Mouse (Mus musculus): Measurements from ENCODE around the gene Tcl1. TPM values are rescaled to one million over a fixed set of nuclear protein-coding genes. Genes with fewer than 3 reads are reported as not detected.
"Not testable (repeated sequence)": the region's sequence is repeated elsewhere in the genome, so short reads cannot be mapped to it uniquely, and the experiment has no call there.

The Tcl1 gene
- total RNA-seq (2021): not detected

DNA sequence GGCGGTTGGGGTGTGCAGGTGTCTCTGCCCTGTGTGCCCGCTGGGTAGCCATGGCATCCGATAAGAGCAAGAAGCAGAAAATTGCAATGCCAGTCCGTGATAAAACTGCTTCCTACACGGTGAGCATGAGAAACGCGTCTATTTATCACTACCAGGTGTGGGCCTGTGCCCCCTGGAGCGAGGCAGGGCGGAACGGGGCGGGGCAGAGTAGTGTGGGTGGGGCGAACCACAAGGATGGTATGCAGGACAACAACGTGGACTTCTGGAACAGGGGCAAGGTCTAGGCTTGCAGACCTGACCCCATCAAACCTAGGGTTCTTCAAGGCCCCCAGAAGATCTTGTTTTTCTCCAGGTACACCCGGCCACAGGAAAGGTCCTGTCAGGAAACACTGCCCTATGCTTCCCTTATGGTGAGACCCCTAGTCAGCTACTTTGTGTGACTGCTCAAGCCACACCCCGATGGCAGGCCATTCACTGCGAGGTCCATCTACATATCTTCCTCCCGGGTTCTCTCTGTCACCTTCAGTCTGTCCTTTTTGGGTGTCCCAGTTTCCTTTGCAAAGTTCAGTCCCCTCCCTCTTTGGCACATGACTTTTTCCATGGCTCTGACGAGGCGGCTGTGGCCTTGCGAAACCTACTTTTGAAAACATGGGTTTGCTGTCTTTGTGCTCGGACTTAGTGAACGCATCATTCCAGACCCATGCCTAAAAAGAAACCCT lies at the start of gene Tcl1:
Gene Tcl1 (minus strand): TSS at position 193 of the 719 bp plus-strand sequence.
- DNase-seq (ENCODE audit: low spot score in 2 of 2): no peak
- intact Hi-C loops (cut with DNase I): no loop called here

DNA sequence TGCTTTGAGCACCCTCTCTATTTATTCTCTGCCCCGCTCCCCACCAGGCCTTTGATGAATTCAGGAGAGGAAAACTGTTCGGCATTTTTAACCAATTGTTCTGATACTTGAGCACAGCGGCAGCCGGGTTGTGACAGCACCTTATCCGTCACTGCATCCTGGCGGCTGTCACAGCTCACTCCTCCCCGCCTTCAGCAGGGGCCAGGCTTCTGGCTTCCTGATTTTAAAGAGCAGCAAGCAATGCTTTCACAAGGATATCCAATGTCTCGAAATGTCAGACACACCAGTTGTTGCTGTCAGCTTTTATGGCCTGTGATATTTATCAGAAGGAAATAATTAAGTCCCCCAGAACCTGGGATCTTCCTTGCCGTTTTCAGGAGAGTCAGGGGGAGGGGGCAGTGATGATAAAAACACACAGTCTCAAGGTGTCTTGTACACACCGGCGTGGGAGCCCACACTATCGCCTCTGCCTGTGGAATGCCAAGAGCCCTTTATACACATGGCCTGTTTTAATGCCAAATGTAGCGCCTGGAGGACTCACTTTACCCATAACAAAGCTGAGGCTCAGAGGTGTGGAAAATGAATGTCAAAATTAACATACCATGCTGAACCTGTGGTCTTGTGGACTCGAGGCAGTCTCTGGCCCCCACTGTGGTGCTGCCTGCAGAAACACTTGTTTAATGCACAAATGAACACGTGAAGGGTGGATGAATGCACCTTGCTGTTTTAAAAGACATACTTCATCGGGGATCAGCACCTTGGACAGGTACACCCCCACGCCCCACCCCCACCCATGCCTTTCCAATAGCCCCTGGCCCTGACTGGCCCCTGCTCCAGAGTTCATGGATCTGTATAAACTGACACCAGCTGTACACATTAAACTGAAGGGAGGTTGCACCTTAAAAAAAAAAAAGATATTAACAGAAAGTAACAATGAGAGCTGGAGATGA lies 48.7 kb upstream of the Tcl1 start:
- intact Hi-C loops (cut with DNase I): no loop called here
- no peak for DNase-seq (ENCODE audit: low spot score in 2 of 2)

DNA sequence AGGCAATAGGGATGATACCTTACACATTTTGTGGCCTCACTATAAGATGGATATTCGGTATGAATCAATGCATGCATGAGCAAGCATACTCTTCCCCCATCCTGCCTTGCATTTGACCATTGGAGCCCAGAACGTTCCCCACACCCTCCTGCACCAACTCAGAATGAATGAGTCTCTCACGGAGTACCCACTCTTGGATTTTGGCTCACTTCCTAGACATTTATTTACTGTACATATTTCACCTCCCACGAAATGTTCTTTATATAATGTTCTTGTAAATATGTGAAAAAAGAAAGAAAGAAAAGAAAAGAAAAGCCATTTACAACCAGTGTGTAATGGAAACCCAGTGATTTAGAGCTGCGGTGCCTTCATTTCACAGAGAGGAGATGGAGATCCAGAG lies 44.5 kb upstream of the Tcl1 start:
- no peak for DNase-seq (ENCODE audit: low spot score in 2 of 2)
- intact Hi-C loops (cut with DNase I): no loop called here

DNA sequence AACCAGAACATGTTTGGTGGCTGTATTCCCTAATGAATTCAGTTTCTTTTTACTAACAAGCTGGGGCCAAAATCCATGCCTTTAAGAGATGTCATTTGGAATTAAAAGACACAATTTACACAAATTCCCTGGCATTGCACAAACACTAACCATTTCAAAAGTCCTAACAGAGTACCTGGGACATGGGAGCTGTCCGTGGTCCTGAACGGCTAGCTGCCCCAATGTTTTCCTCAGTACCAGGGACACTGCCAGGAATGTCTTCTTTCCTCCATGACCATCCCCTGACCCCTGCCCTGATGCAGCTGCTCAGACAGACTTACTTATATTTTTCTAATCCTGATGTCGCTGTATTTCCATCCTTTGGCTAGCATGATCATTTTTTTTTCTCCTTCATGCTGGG lies 43.5 kb upstream of the Tcl1 start:
- intact Hi-C loops (cut with DNase I): no loop called here
- DNase-seq (ENCODE audit: low spot score in 2 of 2): no peak

DNA sequence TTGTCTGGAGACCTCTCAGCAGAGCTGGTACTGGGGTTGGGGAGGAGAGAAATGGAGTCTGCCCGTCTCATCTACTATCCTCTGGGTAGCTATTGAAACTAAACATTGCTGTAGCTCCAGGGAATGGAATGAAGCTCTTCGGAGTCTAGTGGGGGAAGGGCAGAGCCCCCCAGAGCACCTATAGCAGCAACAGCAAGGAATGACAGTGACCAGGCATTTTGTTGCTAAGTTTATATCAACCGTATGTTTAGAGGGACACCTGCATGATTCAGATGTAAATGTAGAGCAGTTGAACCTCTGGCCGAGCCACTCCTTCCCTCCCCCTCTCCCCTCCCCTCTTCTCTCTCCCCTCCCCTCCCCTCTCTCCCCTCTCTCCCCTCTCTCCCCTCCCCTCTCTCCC lies 36.6 kb upstream of the Tcl1 start:
- DNase-seq (ENCODE audit: low spot score in 2 of 2): no peak
- intact Hi-C loops (cut with DNase I): no loop called here

DNA sequence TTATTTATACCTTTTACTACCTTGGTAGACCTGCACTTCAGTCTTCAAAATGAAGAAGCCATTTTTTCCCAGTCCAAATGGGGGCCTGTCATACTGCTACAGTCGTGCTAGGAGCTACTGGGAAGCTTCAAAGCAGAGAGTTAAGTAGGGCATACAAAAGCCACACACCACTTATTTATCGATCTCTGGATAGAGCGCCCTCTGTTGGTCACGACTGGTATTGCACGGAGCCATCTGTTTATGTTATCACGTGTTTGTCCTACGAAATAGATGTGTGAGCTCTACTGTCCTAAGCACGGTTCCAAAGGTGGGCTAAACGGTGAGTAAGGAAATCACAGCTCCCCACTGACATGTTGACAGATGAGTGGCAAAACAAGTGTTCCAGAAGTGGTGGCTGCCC lies 36.2 kb upstream of the Tcl1 start:
- intact Hi-C loops (cut with DNase I): no loop called here
- no peak for DNase-seq (ENCODE audit: low spot score in 2 of 2)

DNA sequence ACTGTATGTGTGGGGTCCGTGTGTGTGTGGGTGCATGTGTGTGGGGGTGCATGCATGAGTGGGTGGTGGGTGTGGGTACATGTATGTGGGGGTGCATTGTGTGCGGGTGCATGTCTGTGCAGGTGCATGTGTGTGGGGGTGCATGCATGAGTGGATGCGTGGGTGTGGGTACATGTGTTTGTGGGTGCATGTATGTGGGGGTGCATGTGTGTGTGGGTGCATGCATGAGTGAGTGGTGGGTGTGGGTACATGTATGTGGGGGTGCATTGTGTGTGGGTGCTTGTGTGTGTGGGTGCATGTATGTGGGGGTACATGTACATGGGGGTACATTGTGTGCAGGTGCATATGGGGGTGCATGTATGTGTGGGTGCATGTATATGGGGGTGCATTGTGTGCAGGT lies 31.2 kb upstream of the Tcl1 start:
- intact Hi-C loops (cut with DNase I): no loop called here
- no peak for DNase-seq (ENCODE audit: low spot score in 2 of 2)

DNA sequence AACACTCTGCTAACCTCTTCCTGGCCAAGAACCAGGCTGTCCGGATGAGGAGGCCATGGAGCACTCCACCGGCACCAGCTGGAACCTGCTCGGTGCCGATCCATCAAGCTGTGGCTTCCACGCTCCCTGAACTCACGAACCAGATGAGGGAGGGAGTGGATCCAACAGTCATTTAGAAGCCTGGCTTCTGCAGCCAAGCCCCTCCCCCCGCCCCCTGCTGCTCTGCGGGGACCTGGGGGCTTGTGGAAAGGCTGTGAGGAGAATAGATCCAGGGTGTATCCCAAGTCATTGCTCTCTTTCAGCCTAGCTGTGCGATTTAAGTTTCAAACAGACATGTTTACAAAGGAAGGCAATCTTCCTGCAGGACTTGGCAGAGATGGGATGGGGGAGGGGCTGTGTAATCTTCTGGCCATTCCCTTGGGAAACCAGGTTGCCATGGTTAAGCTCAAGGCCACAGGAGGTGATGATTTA lies 26.2 kb upstream of the Tcl1 start:
- intact Hi-C loops (cut with DNase I): no loop called here
- no peak for DNase-seq (ENCODE audit: low spot score in 2 of 2)

DNA sequence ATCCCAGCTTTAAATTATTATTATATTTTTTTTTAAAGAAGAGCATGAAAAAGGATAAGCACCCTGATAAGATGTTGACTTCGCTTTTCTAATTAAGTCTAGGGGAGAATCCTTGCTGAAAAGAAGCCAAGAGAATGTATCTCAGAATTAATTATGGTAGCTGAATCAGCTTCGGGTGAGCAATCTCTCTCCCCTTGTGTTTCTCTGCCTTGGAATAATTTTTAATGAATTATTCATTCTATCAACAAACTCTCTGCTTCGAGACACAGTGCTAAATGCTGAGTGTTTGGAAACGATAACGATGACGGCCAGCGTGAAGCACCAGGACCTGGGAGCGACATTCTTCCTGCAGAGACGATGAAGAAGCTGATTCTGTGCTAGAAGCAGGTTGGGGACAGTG lies 16.5 kb upstream of the Tcl1 start:
- no peak for DNase-seq (ENCODE audit: low spot score in 2 of 2)
- intact Hi-C loops (cut with DNase I): no loop called here

DNA sequence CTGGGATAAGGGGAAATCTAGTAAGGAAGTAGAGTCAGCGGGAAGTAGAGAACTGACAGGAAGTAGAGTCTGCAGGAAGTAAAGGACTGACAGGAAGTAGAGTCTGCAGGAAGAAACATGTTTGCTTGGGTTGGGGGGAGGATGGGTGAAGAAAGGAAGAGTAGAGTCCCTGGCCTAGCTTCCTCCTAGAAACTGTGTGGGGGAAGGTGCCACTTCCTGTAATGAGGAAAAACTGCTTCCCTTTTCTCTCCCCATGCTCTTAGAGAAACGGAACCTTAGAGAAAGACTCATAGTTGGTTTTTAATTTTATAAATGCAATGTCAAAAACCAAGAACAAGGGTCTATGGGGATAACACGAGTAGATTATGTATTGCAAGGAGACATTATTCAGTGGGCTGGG lies 12.5 kb upstream of the Tcl1 start:
- intact Hi-C loops (cut with DNase I): no loop called here
- no peak for DNase-seq (ENCODE audit: low spot score in 2 of 2)

DNA sequence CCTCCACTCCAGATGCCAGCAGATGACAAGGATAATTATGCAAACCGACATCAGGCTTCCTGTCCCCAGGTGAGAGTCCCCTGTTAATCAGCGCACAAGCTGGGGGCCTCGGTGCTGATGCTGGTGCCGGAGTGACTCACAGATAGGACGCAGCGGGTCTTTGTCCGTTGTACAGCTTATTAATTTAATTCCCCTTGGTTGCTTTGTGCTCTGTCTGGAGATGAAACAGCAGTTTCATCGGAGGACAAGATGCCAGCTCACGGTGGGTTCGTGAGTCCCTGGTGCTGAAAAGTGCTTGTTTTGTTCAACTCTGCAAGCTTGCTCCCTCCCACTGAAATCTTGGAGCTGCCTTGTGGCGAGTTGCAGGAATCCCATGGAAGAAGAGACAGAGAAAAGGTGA lies 11.8 kb upstream of the Tcl1 start:
- DNase-seq (ENCODE audit: low spot score in 2 of 2): no peak
- intact Hi-C loops (cut with DNase I): no loop called here

DNA sequence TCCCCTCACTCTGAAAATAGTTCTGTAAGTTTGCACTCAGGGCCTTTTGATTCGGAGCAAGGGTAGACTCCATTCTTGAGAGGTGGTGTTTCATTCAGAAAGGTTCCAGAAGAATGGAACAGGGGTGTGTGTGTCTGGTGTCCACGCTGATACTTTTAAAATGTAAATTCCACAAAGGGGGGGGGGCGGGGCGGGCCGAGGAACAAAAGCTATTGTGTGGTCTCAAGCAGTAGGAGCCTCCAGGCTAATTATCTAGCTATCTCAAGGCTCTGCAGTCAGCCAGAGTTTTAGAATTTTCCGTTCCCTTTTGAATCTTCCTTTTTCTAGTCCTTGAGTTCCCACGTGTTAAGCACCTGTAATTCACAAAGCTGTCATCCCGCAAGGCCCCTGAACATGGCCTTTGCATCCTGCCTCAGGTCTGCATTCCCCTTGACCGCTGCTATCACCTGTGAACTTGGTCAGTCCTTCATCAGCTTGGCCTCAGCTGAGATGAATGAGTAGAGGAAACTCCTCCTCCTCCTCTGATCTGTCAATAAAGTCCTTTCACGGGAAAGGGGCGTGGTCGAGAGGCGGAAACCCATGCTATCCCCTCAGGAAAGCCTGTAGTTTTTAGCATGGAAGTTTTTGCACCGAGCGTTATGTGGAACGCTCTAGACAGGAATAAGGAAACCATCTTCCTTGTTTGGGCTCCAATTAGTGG lies 2.2 kb upstream of the Tcl1 start:
- DNase-seq (ENCODE audit: low spot score in 2 of 2): no peak
- intact Hi-C loops (cut with DNase I): no loop called here

DNA sequence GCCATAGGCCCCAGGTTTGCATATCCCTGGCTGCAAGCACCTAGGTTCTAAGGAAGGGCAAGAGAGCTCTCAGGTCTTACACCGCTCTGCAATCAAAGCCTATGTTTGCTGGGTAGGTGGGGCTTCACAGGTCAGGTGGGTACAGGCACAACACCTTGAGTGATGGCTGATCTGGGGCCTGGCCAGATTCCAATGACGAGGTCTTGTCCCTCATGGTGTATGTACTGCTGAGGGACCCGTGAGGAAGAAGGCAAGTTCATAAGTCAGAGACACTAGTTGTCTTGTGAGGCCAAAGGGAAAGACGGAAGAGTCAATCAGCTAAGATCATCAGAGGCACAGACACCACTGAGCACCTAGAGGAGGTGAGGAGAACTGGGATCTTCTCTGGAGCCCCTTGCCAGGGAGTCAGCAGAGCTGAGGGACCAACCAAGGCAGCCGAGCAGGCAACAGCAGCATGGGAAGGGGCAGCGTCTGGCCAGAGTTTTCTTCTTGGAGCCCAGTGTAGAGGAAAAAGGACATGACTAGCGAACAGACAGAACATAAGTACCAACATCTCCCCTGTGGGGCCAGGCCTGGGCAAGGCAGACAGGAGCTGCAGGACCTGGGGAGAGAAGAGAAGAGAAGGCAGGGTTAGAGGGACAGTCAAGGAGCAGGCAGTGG lies 5.4 kb downstream of the Tcl1 start:
- DNase-seq (ENCODE audit: low spot score in 2 of 2): no peak
- intact Hi-C loops (cut with DNase I): no loop called here

DNA sequence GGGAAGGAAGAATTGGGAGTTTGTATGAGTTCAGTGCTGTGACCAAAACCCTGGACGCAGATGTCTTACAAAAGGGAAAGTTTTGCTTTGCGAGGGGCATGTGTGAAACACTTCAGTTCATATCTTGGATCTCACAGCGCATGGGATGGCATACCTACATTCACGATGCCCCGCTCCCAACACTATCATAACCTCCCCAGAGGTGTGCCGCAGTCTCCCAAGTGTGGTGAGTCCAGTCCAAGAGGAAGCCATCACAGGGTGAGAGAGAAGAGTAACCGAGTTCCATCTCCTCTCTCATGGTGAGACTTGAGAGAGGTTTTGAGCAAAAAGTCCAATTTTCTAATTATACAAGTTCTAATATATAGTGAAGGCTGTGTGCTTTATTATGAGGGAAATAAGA lies 13.4 kb downstream of the Tcl1 start:
- intact Hi-C loops (cut with DNase I): no loop called here
- no peak for DNase-seq (ENCODE audit: low spot score in 2 of 2)

DNA sequence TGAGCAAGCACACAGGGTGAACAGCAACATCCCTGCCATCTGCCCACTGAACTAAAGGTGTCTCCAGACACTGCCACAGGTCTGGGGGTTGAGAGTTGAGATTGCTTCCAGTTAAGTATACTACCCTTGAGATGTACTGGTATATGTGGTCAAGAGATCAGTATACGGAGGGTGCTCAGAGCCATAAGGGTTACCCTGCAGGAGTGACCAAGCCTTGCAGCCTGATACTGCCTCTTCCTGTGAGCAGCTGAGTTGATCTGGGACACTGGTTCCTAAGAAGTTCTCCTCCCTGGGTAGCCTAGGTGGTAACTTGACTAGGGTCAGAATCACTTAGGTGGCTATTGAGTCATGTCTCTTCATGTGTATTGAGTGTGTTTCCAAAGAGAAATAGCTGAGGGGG lies 14.2 kb downstream of the Tcl1 start:
- no peak for DNase-seq (ENCODE audit: low spot score in 2 of 2)
- intact Hi-C loops (cut with DNase I): no loop called here

DNA sequence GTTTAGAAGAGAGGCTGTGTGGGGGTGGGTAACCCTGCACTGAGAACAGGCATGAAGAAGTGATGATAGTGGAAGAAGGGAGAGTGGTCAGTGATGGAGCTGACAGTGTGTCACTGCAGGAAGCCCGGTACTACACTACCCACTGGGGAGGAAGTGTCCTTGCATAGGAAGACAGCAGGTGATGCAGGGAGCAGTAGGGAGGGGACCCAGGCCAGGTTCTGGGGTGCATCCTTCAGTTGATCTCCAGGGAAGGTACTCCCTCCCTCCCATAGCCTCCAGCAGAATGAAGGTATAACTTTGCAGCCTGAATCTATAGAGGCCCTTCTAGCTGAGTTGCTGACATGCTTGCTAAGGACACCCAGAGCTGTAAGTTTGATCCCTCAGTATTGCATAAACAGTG lies 15.5 kb downstream of the Tcl1 start:
- intact Hi-C loops (cut with DNase I): no loop called here
- no peak for DNase-seq (ENCODE audit: low spot score in 2 of 2)

DNA sequence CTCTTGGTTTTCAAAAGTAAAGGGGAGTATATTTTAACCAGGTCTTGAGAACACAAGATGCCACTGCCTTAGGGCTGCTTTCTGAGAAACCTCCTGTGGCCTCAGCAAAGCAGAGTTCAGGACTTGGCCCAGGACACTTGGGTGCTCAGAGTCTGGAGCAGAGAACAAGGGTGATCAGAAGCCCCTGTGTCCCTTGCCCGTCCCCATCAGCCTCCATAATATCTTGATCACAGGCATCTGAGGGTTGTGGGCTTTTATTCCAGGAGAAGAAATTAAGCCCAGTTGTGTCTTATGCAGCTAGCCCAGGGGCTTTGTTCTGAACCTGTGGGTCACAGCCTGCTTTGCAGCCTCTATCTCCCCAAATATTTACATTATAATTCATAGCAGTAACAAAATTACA lies 20.9 kb downstream of the Tcl1 start, which contains the start of gene Tcl1b4:
Gene Tcl1b4 (plus strand): TSS at position 301 of the 400 bp plus-strand sequence.
- DNase-seq (ENCODE audit: low spot score in 2 of 2); intact Hi-C loops (cut with DNase I): not testable (repeated sequence)

DNA sequence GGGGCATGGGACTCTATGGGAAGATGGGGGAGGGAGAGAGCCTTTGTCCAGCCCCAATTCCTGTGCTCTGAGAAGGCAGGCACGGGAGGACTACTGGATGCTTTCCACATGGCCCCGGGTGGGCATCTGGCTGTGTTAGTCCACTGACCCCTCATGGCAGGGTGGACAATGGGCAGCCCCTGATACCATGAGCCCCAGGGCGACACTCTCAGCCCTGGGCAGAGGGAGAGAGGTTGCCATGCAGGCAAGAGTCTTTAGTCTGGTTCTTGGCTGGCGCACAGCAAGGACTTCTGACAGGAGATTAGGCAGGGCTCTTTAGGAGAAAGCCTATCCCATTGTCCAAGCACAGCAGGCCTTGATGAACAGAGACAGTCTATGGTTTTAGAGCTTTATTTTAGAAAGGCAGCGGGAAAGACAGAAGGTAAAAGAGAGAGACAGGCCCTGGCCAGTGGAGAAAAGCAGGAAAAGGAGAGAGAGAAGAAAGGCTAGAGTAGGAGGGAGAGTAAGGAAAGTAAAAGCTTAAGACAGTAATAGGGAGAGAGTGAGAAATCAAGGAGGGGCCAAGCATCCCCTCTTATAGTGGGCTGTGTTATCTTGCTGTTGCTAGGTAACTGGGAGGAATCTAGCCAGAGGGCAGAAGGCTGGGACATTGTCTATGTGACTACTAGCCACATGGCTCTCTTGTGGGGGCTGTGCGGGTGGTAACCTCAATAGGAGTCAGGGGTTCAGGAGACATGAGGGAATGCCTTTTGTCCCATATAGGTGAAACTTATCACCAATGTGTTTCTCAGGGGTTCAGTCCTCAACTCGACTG lies 22.7 kb downstream of the Tcl1 start:
- intact Hi-C loops (cut with DNase I); DNase-seq (ENCODE audit: low spot score in 2 of 2): not testable (repeated sequence)

DNA sequence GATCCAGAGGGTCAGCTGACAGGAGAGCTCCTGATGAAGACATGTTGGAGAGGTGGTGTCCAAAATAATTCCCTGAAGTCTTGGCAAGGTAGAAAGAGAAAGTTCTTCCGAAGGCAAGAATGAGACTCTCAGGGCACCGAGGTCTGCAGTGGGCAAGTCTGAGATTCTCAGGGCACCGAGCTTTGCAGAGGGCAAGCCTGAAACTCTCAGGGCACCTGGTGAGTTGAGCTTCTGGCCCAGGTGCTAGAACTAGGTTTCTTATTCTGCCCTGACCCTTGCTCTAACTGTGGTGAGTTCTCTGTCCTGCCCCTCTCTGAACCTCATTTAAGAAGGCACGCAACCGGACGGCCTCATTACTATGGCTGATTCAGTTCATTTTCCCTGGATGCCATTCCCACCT lies 31.9 kb downstream of the Tcl1 start, which contains the start of gene Tcl1b3:
Gene Tcl1b3 (plus strand): TSS at position 301 of the 400 bp plus-strand sequence.
- DNase-seq (ENCODE audit: low spot score in 2 of 2); intact Hi-C loops (cut with DNase I): not testable (repeated sequence)

Measured in left cerebral cortex, postnatal 36 days (tissue).